Mouse (Mus musculus) stomach, postnatal 0 days (tissue): ENCODE measurements around the gene Afp. TPM values are rescaled to one million over a fixed set of nuclear protein-coding genes. Genes with fewer than 3 reads are reported as not detected.
A peak's percentile ranks its signal among the peaks of the same experiment; 100 is the strongest.

Source experiments
- ATAC-seq: fragments of 200-750 bp; cut with Nextera tagmentation; 2 replicates; pipeline ENCODE4 v1.8.0; 2017; ENCODE audit not compliant: low FRiP score, low TSS enrichment
- DNase-seq: peaks from one replicate; pipeline ENCODE4 v3.0.0-alpha.2; 2016; ENCODE audit warnings: low spot score
- H3K27ac ChIP-seq: fragments of 300-500 bp; sonication (generic); replicated peaks from 2 replicates; pipeline ENCODE4 v1.5.1; 2014; ENCODE audit warnings: mild to moderate bottlenecking, control low read depth
- H3K27me3 ChIP-seq: fragments of 300-500 bp; sonication (generic); 2 replicates; pipeline ENCODE4 v1.6.1; 2014; ENCODE audit warnings: low read length; ENCODE audit not compliant: control insufficient read depth, insufficient read depth
- H3K36me3 ChIP-seq: fragments of 300-500 bp; sonication (generic); 2 replicates; pipeline ENCODE4 v1.6.1; 2014; ENCODE audit warnings: low read length, mixed read lengths; ENCODE audit not compliant: control insufficient read depth, insufficient read depth
- H3K4me1 ChIP-seq: fragments of 300-500 bp; sonication (generic); replicated peaks from 2 replicates; pipeline ENCODE4 v1.6.1; 2014; ENCODE audit warnings: antibody characterized with exemption; ENCODE audit not compliant: control insufficient read depth, insufficient read depth
- H3K4me2 ChIP-seq: fragments of 300-500 bp; sonication (generic); replicated peaks from 2 replicates; pipeline ENCODE4 v1.6.1; 2014; ENCODE audit warnings: low read depth, mild to moderate bottlenecking, control low read depth, moderate library complexity
- H3K4me3 ChIP-seq: fragments of 300-500 bp; sonication (generic); 2 replicates; pipeline ENCODE4 v1.5.1; 2014; ENCODE audit warnings: low read depth, low read length, control low read depth
- H3K9ac ChIP-seq: fragments of 300-500 bp; sonication (generic); 2 replicates; pipeline ENCODE4 v1.6.1; 2014; ENCODE audit warnings: mild to moderate bottlenecking, low read length, control low read depth, mixed read lengths
- H3K9me3 ChIP-seq: fragments of 300-500 bp; sonication (generic); 2 replicates; pipeline ENCODE4 v1.6.1; 2016; ENCODE audit warnings: low read length; ENCODE audit not compliant: control insufficient read depth
- CTCF ChIP-seq: IDR thresholded peaks from 2 replicates; pipeline ENCODE4 v1.5.1; 2016; ENCODE audit warnings: antibody characterized with exemption, low read depth, mild to moderate bottlenecking, moderate library complexity
- EP300 ChIP-seq: optimal IDR thresholded peaks from 2 replicates; pipeline ENCODE3; 2016; ENCODE audit warnings: antibody characterized with exemption
- WGBS: fragments of 180-500 bp; shearing (Covaris S2); extraction: QIAGEN DNeasy Blood & Tissue Kit; methylation state at CpG from one replicate; pipeline ENCODE4 v1.1.7; 2014; 5-methylcytosine and 5-hydroxymethylcytosine counted together
- polyA plus RNA-seq: library from polyadenylated mRNA; unstranded; fragments of >200 nt; fragmentation: Nextera tagmentation; extraction: Ambion mirVana; gene quantifications from 2 replicates; pipeline ENCODE4 v1.2.1, GENCODE M21; 2015

Afp gene
- polyA plus RNA-seq, 1 experiment from 2014 or later = 25.1 TPM

GRCm38 (mm10) chr5:90507411-90507949 lies 16.9 kb downstream of the Afp start:
- TF ChIP-seq EP300 (no peak), CTCF (no peak)
- DNase-seq = no peak

DNA sequence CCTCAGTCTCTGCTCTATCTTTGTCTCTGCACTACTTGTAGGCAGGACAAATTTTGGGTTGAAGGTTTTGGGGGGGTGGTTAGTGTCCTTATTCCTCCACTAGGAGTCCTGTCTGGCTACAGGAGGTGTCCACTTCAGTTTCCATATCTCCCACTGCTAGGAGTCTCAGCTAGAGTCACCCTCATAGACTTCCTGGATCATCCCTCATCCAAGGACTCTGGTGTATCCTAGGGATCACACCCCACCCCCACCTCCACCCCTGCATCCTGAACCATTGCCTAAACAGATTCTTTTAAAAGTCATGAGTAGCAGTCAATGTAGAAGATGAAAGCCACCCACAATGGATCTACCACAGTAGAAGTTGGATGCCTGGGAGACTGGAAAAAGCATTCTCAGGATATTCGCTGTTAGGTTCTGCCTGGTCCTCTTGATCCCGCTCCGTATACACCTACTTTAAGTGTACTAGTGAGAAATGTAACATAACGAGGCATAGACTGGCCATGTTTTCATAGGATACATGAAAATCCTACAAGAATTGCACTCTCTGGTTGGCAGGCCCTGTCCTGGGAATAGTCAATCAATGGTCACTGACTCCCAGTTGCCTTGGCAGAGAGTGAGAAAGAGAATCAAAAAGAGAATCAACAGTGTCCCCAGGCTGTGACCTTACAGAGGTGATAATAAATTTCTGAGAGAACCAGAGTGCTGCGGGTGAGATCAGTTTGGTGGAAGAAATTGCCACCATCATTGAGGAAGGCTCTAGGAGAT lies 19.5 kb downstream of the Afp start:
- Histone ChIP-seq H3K4me2 (no peak overlapping the region), H3K27ac (no peak overlapping the region), H3K9me3 (no peaks in the 10 kb centered on the region), H3K9ac (no peak overlapping the region), H3K4me1 (no peaks in the 10 kb centered on the region), H3K4me3 (no peak overlapping the region), H3K27me3 (no peaks in the 10 kb centered on the region), H3K36me3 (no peaks in the 10 kb centered on the region)
- DNase-seq (no peak), ATAC-seq (no peak)
- no peak for TF ChIP-seq EP300
- no peak for TF ChIP-seq CTCF
- 91% methylated on average over 5 of the region's 5 CpGs for WGBS

More at GRCm38 (mm10) chr5:90507411-90507949, 16.9 kb downstream of the Afp start:
- H3K4me1 ChIP-seq = no peaks in the 10 kb centered on the region
- H3K9me3 ChIP-seq = no peaks in the 10 kb centered on the region
- 58% methylated on average over 13 of the region's 13 CpGs for WGBS
- no peak overlapping the region for H3K9ac ChIP-seq
- no peak for ATAC-seq
- H3K27ac ChIP-seq = no peak overlapping the region
- no peaks in the 10 kb centered on the region for H3K36me3 ChIP-seq
- no peak overlapping the region for H3K4me2 ChIP-seq
- no peaks in the 10 kb centered on the region for H3K27me3 ChIP-seq
- H3K4me3 ChIP-seq = no peak overlapping the region

DNA sequence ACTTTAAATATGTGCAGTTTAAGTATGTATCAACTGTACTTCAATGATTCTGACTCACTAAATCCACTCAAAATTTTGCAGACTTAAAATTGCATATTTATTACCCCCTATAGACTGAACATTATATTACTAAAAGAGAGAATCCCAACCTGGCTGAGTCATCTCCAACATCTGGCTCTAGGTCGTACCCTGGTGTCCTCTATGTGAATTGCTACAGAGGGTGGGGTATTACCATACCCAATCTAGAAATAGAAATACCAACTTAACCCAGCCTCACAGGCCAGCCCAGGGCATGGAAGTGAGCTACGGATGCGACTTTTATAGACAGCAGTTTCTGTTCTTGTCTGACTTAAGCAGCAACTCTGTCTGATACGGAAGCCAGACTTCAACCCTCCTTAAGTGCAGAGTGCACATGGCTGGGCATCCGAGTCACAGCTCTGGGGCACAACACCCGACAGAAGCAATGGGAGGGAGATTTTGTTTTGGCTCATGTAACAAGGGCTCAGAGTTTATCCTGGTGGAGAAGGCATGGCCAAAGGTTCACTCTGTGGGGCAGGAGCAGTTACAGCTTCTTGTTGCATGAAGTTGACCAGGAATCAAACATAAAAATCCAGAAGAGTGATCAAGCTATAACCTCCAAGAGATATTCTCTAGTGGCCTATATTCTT lies 21.9 kb downstream of the Afp start:
- no peak for ATAC-seq
- WGBS = 79% methylated on average over 6 of the region's 6 CpGs
- Histone ChIP-seq H3K4me1 (no peaks in the 10 kb centered on the region), H3K4me2 (no peak overlapping the region), H3K36me3 (no peaks in the 10 kb centered on the region), H3K9me3 (no peaks in the 10 kb centered on the region), H3K27ac (no peak overlapping the region), H3K4me3 (no peak overlapping the region), H3K27me3 (no peaks in the 10 kb centered on the region), H3K9ac (no peak overlapping the region)
- TF ChIP-seq EP300 (no peak), CTCF (no peak)
- DNase-seq = no peak

DNA sequence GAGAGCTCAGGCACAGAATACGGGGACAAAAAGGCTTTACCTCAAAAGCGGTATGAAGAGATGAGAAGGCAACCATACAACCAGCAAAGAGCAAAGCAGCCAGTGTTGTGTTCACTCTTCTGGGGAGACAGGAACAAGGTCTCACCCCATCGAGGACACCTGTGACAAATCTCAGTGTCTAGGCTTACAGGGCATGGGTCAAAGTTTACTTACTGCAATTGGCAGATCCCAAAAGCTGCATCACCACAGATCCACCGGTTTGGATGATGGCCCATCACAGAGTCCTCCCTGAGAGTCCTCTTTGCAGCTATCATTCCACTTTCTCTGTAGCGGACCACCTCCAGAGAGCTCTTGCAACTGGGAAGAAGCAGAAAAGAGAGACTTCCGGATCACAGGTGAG lies 25.0 kb downstream of the Afp start:
- Histone ChIP-seq H3K4me2 (no peak overlapping the region), H3K9me3 (no peaks in the 10 kb centered on the region), H3K4me1 (no peaks in the 10 kb centered on the region), H3K27ac (no peak overlapping the region), H3K27me3 (no peaks in the 10 kb centered on the region), H3K4me3 (no peak overlapping the region), H3K9ac (no peak overlapping the region), H3K36me3 (no peaks in the 10 kb centered on the region)
- 90% methylated on average over 6 of the region's 6 CpGs for WGBS
- DNase-seq (no peak), ATAC-seq (no peak)
- TF ChIP-seq EP300 = no peak
- TF ChIP-seq CTCF = no peak

- Histone ChIP-seq H3K4me2 (no peak within 1 kb of the TSS), H3K4me3 (no peak within 1 kb of the TSS), H3K36me3 (no peaks in the 10 kb centered on the region), H3K27me3 (no peaks in the 10 kb centered on the region), H3K9me3 (no peaks in the 10 kb centered on the region), H3K4me1 (no peaks in the 10 kb centered on the region), H3K9ac (no peak within 1 kb of the TSS), H3K27ac (no peak within 1 kb of the TSS)
- TF ChIP-seq CTCF (no peak), EP300 (no peak)
- DNase-seq = peak; percentile 23
- ATAC-seq = no peak
- whole genome bisulfite sequencing = 49% methylated on average over 6 of the region's 6 CpGs
Measured at GRCm38 (mm10) chr5:90518356-90519100, 28.0 kb downstream of the Afp start, which contains the start of gene Afm. Gene Afm (plus strand): TSS chr5:90518932.
